Mouse (Mus musculus): ENCODE measurements around the gene 9430097D07Rik.

- no peak for TF ChIP-seq POLR2A (IDR thresholded peaks at IDR 0.05; ENCODE audit: extremely low read depth, insufficient read depth, low read length)
- TF ChIP-seq CTCF (IDR thresholded peaks at IDR 0.05; ENCODE audit: extremely low read depth, insufficient read depth, low read length) = no peak
Measured at GRCm38 (mm10) chr2:32624111-32624748, 48.7 kb upstream of the 9430097D07Rik start.
